In the genomic region with DNA sequence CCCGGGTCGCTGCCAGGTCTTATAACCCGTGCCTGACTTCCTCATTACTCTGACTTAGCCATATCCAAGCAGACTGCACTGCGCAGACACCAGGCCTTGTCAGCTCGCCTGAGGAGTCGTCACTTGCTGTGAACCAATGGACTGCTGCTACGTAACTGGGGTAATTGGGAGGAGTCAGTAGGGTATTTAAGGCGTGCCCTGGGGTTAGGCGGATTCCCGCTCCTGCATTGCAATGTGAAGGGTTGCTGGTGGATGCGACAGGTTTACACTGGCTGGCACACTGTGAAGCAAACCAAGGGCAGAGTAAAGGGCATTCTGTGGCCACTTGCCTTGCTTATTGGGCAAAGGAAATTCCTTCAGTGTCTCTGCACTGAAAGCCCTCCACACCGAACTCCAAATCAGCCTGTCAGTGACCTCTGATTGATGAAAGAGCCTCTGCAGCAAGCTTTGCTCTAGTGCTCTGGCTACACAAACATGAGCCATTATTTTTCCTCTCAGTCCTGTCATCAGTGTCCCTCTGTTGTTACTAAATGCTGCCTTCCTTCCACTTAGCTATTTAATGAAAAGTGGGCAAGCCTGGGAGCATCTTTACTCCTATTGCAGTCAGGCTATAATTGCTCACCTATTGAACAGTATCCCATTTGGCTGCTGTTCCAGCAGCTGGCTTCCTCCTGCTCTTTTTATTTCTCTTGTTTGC, we compare ENCODE assay signal across 22 mouse cellular contexts. TPM values are rescaled to one million over a fixed set of nuclear protein-coding genes. Genes with fewer than 3 reads are reported as not detected.
A peak's percentile ranks its signal among the peaks of the same experiment; 100 is the strongest.
DNase-seq lines count a peak whose midpoint lies in the region; ATAC-seq and TF ChIP-seq lines count a peak whose summit lies in the region.
"Had no signal": no experiment of that assay in that cellular context is flagged by ENCODE, and none has a peak within 500 bp of the region (broad histone marks: within the 10 kb centered on the region; RNA-seq: fewer than 3 reads in every experiment).

No protein-coding gene starts in this region.

- no peak overlapping the region for H3K4me2 ChIP-seq in heart, embryonic 11.5 days
- no peak overlapping the region for H3K4me2 ChIP-seq in hindbrain, embryonic 15.5 days
- H3K4me2 ChIP-seq: stomach, embryonic 15.5 days had no signal

- H3K4me3 ChIP-seq in heart, embryonic 11.5 days (ENCODE audit: low read depth, low read length): no peak overlapping the region
- H3K4me3 ChIP-seq in hindbrain, embryonic 15.5 days: no peak overlapping the region
- H3K4me3 ChIP-seq: stomach, embryonic 15.5 days had no signal

- no peaks in the 10 kb centered on the region for H3K27me3 ChIP-seq in heart, embryonic 11.5 days (ENCODE audit: control insufficient read depth, insufficient read depth, low read length)
- H3K27me3 ChIP-seq in hindbrain, embryonic 15.5 days: no peaks in the 10 kb centered on the region
- H3K27me3 ChIP-seq: stomach, embryonic 15.5 days had no signal

- no peak for TF ChIP-seq CTCF in brain, embryonic 14.5 days (IDR thresholded peaks at IDR 0.05; ENCODE audit: borderline replicate concordance, extremely low read depth, insufficient read depth, insufficient read length)

- DNase-seq in heart, adult 18-20 months: no peak
- DNase-seq in 3134 (ENCODE audit: extremely low read depth, insufficient read length, low spot score): peak; percentile 3
- DNase-seq in brain, embryonic 14.5 days (ENCODE audit: low read depth): peak; percentile 13
- no peak for DNase-seq in right cerebral cortex, postnatal 25 days
- no peak for DNase-seq in ovary, postnatal 36 days (ENCODE audit: low spot score)
- DNase-seq in kidney, adult 11 months: no peak
- DNase-seq: adrenal gland, postnatal 25 days; B cell, adult 2 months; cerebellum, postnatal 36 days; kidney, postnatal 36 days; lung, adult 18-20 months; lung, postnatal 4 days; thymus, postnatal 36 days had no signal

- no peaks in the 10 kb centered on the region for H3K9me3 ChIP-seq in heart, embryonic 11.5 days (replicated peaks; ENCODE audit: control insufficient read depth, low read length)
- H3K9me3 ChIP-seq in hindbrain, embryonic 15.5 days: no peaks in the 10 kb centered on the region
- H3K9me3 ChIP-seq: stomach, embryonic 15.5 days had no signal

- H3K9ac ChIP-seq in heart, embryonic 11.5 days (ENCODE audit: low read depth, low read length): no peak overlapping the region
- no peak overlapping the region for H3K9ac ChIP-seq in hindbrain, embryonic 15.5 days
- H3K9ac ChIP-seq: stomach, embryonic 15.5 days had no signal

- no peaks in the 10 kb centered on the region for H3K36me3 ChIP-seq in heart, embryonic 11.5 days (ENCODE audit: control insufficient read depth, insufficient read depth, low read length)
- no peaks in the 10 kb centered on the region for H3K36me3 ChIP-seq in hindbrain, embryonic 15.5 days
- H3K36me3 ChIP-seq: G1E; stomach, embryonic 15.5 days had no signal

- no peaks in the 10 kb centered on the region; the same call in 1 of the 2 replicates for H3K4me1 ChIP-seq in heart, embryonic 11.5 days (ENCODE audit: control insufficient read depth, insufficient read depth, low read length)
- H3K4me1 ChIP-seq in hindbrain, embryonic 15.5 days (replicated peaks): 0 out of 2 replicates have a peak, but pooled peaks cover 6% of the 10 kb centered on the region
- H3K4me1 ChIP-seq: stomach, embryonic 15.5 days had no signal

- no peak overlapping the region for H3K27ac ChIP-seq in heart, embryonic 11.5 days (ENCODE audit: low read depth, low read length)
- no peak overlapping the region for H3K27ac ChIP-seq in hindbrain, embryonic 15.5 days (replicated peaks)
- H3K27ac ChIP-seq: stomach, embryonic 15.5 days had no signal

- ATAC-seq in heart, embryonic 11.5 days (replicated peaks; ENCODE audit: insufficient number of reproducible peaks, low FRiP score, low TSS enrichment): 0 out of 2 replicates have a peak, but pooled peaks have one; percentile 22
- ATAC-seq in hindbrain, embryonic 15.5 days (ENCODE audit: low FRiP score, low read depth): peak; percentile 54

- WGBS in heart, embryonic 11.5 days (ENCODE audit: insufficient replicate concordance): 59% methylated on average over 12 of the region's 12 CpGs
- 64% methylated on average over 12 of the region's 12 CpGs for WGBS in hindbrain, embryonic 15.5 days

- no peak for TF ChIP-seq POLR2A in brain, embryonic 14.5 days (IDR thresholded peaks at IDR 0.05; ENCODE audit: borderline replicate concordance, extremely low read depth, insufficient read depth, insufficient read length, poor library complexity, severe bottlenecking)

RNA-seq across cellular contexts. Expression of a gene that starts 51.7 kb away (rescaled TPM):
- polyA plus RNA-seq in heart, embryonic 11.5 days (2014; fragmentation: Nextera tagmentation; extraction: Ambion mirVana): not detected in 2 replicates
- not detected for total RNA-seq in heart, adult 18-20 months (2021)
- polyA plus RNA-seq in brain, embryonic 14.5 days (2012; rRNA removed): not detected in 2 replicates
- polyA plus RNA-seq in hindbrain, embryonic 15.5 days (2015; fragmentation: Nextera tagmentation; extraction: Ambion mirVana): not detected in 2 replicates
- total RNA-seq: adrenal gland, postnatal 25 days; gastrocnemius, postnatal 4 days; left cerebral cortex, adult 18-20 months had no signal
- polyA plus RNA-seq: G1E; heart, postnatal 0 days; intestine, embryonic 14.5 days; limb, embryonic 14.5 days; stomach, embryonic 15.5 days had no signal

Comparison
In these comparisons a context has a peak if more than half of its experiments do, and no peak if none do; other contexts are left out.
1. DNase-seq: peak in 3134 (single experiment) and brain, embryonic 14.5 days (single experiment); none in heart, adult 18-20 months (0 of 2), right cerebral cortex, postnatal 25 days (single experiment), ovary, postnatal 36 days (single experiment) and kidney, adult 11 months (single experiment).